In the genomic region with DNA sequence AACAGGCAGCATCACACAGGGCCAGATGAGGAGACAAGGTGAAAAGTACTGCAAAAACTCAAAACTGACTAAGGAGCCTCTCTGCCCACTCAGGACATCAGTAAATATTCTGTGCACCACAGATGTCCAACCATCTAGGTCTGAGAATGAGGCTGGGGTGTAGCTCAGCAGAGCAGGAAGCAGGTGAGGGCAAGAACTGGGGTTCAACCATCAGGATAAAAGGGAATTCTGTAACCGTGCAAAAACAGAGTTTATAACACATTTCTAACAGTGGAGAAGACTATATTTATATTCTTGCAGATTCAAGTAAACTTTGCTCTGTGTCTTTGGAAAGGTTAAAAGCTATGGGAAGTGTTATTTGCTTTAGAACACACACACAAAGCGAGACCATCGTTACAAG, we compare ENCODE assay signal across 12 mouse cellular contexts. TPM values are rescaled to one million over a fixed set of nuclear protein-coding genes. Genes with fewer than 3 reads are reported as not detected.
DNase-seq lines count a peak whose midpoint lies in the region; ATAC-seq lines count a peak whose summit lies in the region.
"Had no signal": no experiment of that assay in that cellular context is flagged by ENCODE, and none has a peak within 500 bp of the region (broad histone marks: within the 10 kb centered on the region; RNA-seq: fewer than 3 reads in every experiment).

No protein-coding gene starts in this region.

- ATAC-seq in midbrain, embryonic 13.5 days: no peak
- ATAC-seq in midbrain, embryonic 14.5 days (ENCODE audit: low FRiP score, low TSS enrichment): no peak
- no peak for ATAC-seq in hindbrain, embryonic 11.5 days (ENCODE audit: low FRiP score)
- ATAC-seq in limb, embryonic 12.5 days (ENCODE audit: insufficient number of reproducible peaks, insufficient read depth, low FRiP score, low TSS enrichment, low read depth): no peak
- ATAC-seq in stomach, embryonic 16.5 days (ENCODE audit: insufficient read depth, low FRiP score): no peak

- H3K27me3 ChIP-seq in midbrain, embryonic 13.5 days: no peaks in the 10 kb centered on the region
- H3K27me3 ChIP-seq in midbrain, embryonic 14.5 days (ENCODE audit: control insufficient read depth, insufficient read depth, low read length): no peaks in the 10 kb centered on the region
- no peaks in the 10 kb centered on the region for H3K27me3 ChIP-seq in hindbrain, embryonic 11.5 days (ENCODE audit: control insufficient read depth, insufficient read depth, low read length)
- H3K27me3 ChIP-seq in limb, embryonic 12.5 days: no peaks in the 10 kb centered on the region
- no peaks in the 10 kb centered on the region for H3K27me3 ChIP-seq in stomach, embryonic 16.5 days (ENCODE audit: control insufficient read depth, insufficient read depth, low read length)

- H3K4me3 ChIP-seq in midbrain, embryonic 13.5 days (replicated peaks): no peak overlapping the region
- no peak overlapping the region for H3K4me3 ChIP-seq in midbrain, embryonic 14.5 days (replicated peaks; ENCODE audit: low read depth, low read length)
- H3K4me3 ChIP-seq in hindbrain, embryonic 11.5 days (ENCODE audit: low read depth, low read length): no peak overlapping the region
- peak overlapping the region; percentile 73 for H3K4me3 ChIP-seq in limb, embryonic 12.5 days (replicated peaks)
- H3K4me3 ChIP-seq in stomach, embryonic 16.5 days (replicated peaks; ENCODE audit: low read length): peak overlapping the region; percentile 3; the same call in 1 of the 2 replicates

- H3K4me1 ChIP-seq in midbrain, embryonic 13.5 days (replicated peaks): peaks cover 27% of the 10 kb centered on the region
- peaks cover 16% of the 10 kb centered on the region for H3K4me1 ChIP-seq in midbrain, embryonic 14.5 days (ENCODE audit: control insufficient read depth, insufficient read depth, low read length)
- 0 out of 2 replicates have a peak, but pooled peaks cover 5% of the 10 kb centered on the region for H3K4me1 ChIP-seq in hindbrain, embryonic 11.5 days (replicated peaks; ENCODE audit: control insufficient read depth, insufficient read depth, low read length)
- peaks cover 32% of the 10 kb centered on the region for H3K4me1 ChIP-seq in limb, embryonic 12.5 days (replicated peaks)
- H3K4me1 ChIP-seq in stomach, embryonic 16.5 days (ENCODE audit: control insufficient read depth, insufficient read depth, low read length): peaks cover 17% of the 10 kb centered on the region

- H3K27ac ChIP-seq in midbrain, embryonic 13.5 days: no peak overlapping the region
- no peak overlapping the region for H3K27ac ChIP-seq in midbrain, embryonic 14.5 days (replicated peaks; ENCODE audit: low read depth, low read length)
- no peak overlapping the region for H3K27ac ChIP-seq in hindbrain, embryonic 11.5 days (ENCODE audit: low read depth, low read length)
- H3K27ac ChIP-seq in limb, embryonic 12.5 days: no peak overlapping the region
- H3K27ac ChIP-seq in stomach, embryonic 16.5 days (ENCODE audit: low read length): no peak overlapping the region
- H3K27ac ChIP-seq: kidney, postnatal 0 days had no signal

- no peaks in the 10 kb centered on the region for H3K9me3 ChIP-seq in midbrain, embryonic 13.5 days
- no peaks in the 10 kb centered on the region for H3K9me3 ChIP-seq in midbrain, embryonic 14.5 days (ENCODE audit: control insufficient read depth, low read length)
- H3K9me3 ChIP-seq in hindbrain, embryonic 11.5 days (ENCODE audit: control insufficient read depth, low read length): no peaks in the 10 kb centered on the region
- H3K9me3 ChIP-seq in limb, embryonic 12.5 days: no peaks in the 10 kb centered on the region
- no peaks in the 10 kb centered on the region for H3K9me3 ChIP-seq in stomach, embryonic 16.5 days (replicated peaks; ENCODE audit: control insufficient read depth, low read length)

- no peaks in the 10 kb centered on the region for H3K36me3 ChIP-seq in midbrain, embryonic 13.5 days
- H3K36me3 ChIP-seq in midbrain, embryonic 14.5 days (ENCODE audit: control insufficient read depth, insufficient read depth, low read length): no peaks in the 10 kb centered on the region
- no peaks in the 10 kb centered on the region for H3K36me3 ChIP-seq in hindbrain, embryonic 11.5 days (ENCODE audit: control insufficient read depth, insufficient read depth, low read length)
- H3K36me3 ChIP-seq in limb, embryonic 12.5 days: peaks cover 5% of the 10 kb centered on the region; the same call in 1 of the 2 replicates
- H3K36me3 ChIP-seq in stomach, embryonic 16.5 days (ENCODE audit: control insufficient read depth, insufficient read depth, low read length): no peaks in the 10 kb centered on the region

- 86% methylated on average over 3 of the region's 3 CpGs for WGBS in midbrain, embryonic 13.5 days
- 94% methylated on average over 3 of the region's 3 CpGs for WGBS in midbrain, embryonic 14.5 days
- WGBS in hindbrain, embryonic 11.5 days: 90% methylated on average over 3 of the region's 3 CpGs
- 76% methylated on average over 3 of the region's 3 CpGs for WGBS in limb, embryonic 12.5 days
- 51% methylated on average over 3 of the region's 3 CpGs for WGBS in stomach, embryonic 16.5 days

- peak overlapping the region; percentile 64; the same call in 1 of the 2 replicates for H3K4me2 ChIP-seq in midbrain, embryonic 13.5 days (replicated peaks)
- H3K4me2 ChIP-seq in midbrain, embryonic 14.5 days (ENCODE audit: low read length): no peak overlapping the region
- H3K4me2 ChIP-seq in hindbrain, embryonic 11.5 days (replicated peaks; ENCODE audit: low read depth, low read length): peak overlapping the region; percentile 55
- peak overlapping the region; percentile 58 for H3K4me2 ChIP-seq in limb, embryonic 12.5 days
- H3K4me2 ChIP-seq in stomach, embryonic 16.5 days (ENCODE audit: low read depth, low read length): peak overlapping the region; percentile 61; the same call in 1 of the 2 replicates

- DNase-seq in midbrain, embryonic 14.5 days: no peak
- DNase-seq in hindbrain, embryonic 11.5 days (ENCODE audit: low spot score): no peak
- no peak for DNase-seq in right cerebral cortex, postnatal 10 days (ENCODE audit: low spot score in 2 of 2)
- DNase-seq in cerebellum, adult 9-10 months: no peak
- DNase-seq: cerebellum, adult 2 months; heart, postnatal 10 days; lung, postnatal 14 days; right cerebral cortex, adult 18-20 months had no signal

- no peak overlapping the region for H3K9ac ChIP-seq in midbrain, embryonic 13.5 days (replicated peaks)
- H3K9ac ChIP-seq in midbrain, embryonic 14.5 days (replicated peaks; ENCODE audit: low read length): no peak overlapping the region
- H3K9ac ChIP-seq in hindbrain, embryonic 11.5 days (ENCODE audit: low read depth, low read length): no peak overlapping the region
- peak overlapping the region; percentile 94; the same call in 1 of the 2 replicates for H3K9ac ChIP-seq in limb, embryonic 12.5 days (replicated peaks)
- H3K9ac ChIP-seq in stomach, embryonic 16.5 days (ENCODE audit: low read length): no peak overlapping the region

RNA-seq across cellular contexts. Expression of gene Gpsm2, which starts 2.3 kb away (rescaled TPM):
- polyA plus RNA-seq in midbrain, embryonic 13.5 days (2015; fragmentation: Nextera tagmentation; extraction: Ambion mirVana): 40.1 and 40.7 TPM in 2 replicates
- polyA plus RNA-seq in midbrain, embryonic 14.5 days (2014; fragmentation: Nextera tagmentation; extraction: Ambion mirVana): 13.1 and 31.3 TPM in 2 replicates
- polyA plus RNA-seq in hindbrain, embryonic 11.5 days (2014; fragmentation: Nextera tagmentation; extraction: Ambion mirVana): 95.3 and 104 TPM in 2 replicates
- 93.6 and 104 TPM in 2 replicates for polyA plus RNA-seq in limb, embryonic 12.5 days (2016; fragmentation: Nextera tagmentation; extraction: Ambion mirVana)
- polyA plus RNA-seq in stomach, embryonic 16.5 days (2015; fragmentation: Nextera tagmentation; extraction: Ambion mirVana): 51.3 and 57.7 TPM in 2 replicates

RNA-seq across cellular contexts. Expression of gene Aknad1, which starts 19.7 kb away (rescaled TPM):
- not detected in 2 replicates for polyA plus RNA-seq in midbrain, embryonic 13.5 days (2015; fragmentation: Nextera tagmentation; extraction: Ambion mirVana)
- polyA plus RNA-seq in midbrain, embryonic 14.5 days (2014; fragmentation: Nextera tagmentation; extraction: Ambion mirVana): not detected in 2 replicates
- 0.11 TPM in 1 of 2 replicates, not detected in the other for polyA plus RNA-seq in hindbrain, embryonic 11.5 days (2014; fragmentation: Nextera tagmentation; extraction: Ambion mirVana)
- 1.1 and 1.4 TPM in 2 replicates for polyA plus RNA-seq in limb, embryonic 12.5 days (2016; fragmentation: Nextera tagmentation; extraction: Ambion mirVana)
- 0.49 and 0.97 TPM in 2 replicates for polyA plus RNA-seq in stomach, embryonic 16.5 days (2015; fragmentation: Nextera tagmentation; extraction: Ambion mirVana)
- polyA plus RNA-seq: cerebellum, adult 2 months; kidney, postnatal 0 days had no signal

Comparison
In these comparisons a context has a peak if more than half of its experiments do, and no peak if none do; other contexts are left out.
1. H3K4me3 ChIP-seq: peak in limb, embryonic 12.5 days (single experiment) and stomach, embryonic 16.5 days (single experiment); none in midbrain, embryonic 13.5 days (single experiment), midbrain, embryonic 14.5 days (single experiment) and hindbrain, embryonic 11.5 days (single experiment).